Mouse (Mus musculus) left cerebral cortex, postnatal 25 days (tissue): Measurements from ENCODE around the gene Wdtc1. TPM values are rescaled to one million over a fixed set of nuclear protein-coding genes. Genes with fewer than 3 reads are reported as not detected.

Source experiments
- DNase-seq, 2 experiments: peaks; one replicate each; pipeline ENCODE4 v3.0.0; 2022; ENCODE audit warnings: low spot score in 2 of 2, mixed read lengths in 1 of 2
- intact Hi-C: fragments of 180-260 bp; cut with DNase I; formaldehyde crosslinking; loops from one replicate; pipeline ENCODE4 v1.15.1; 2025
- total RNA-seq, 2 experiments: library from RNA; stranded (reverse); gene quantifications; 2 replicates each; pipeline ENCODE4 v1.2.3; 2021

Wdtc1 gene
- total RNA-seq, 2 experiments from 2014 or later, result 58.0 to 59.7 TPM

DNA sequence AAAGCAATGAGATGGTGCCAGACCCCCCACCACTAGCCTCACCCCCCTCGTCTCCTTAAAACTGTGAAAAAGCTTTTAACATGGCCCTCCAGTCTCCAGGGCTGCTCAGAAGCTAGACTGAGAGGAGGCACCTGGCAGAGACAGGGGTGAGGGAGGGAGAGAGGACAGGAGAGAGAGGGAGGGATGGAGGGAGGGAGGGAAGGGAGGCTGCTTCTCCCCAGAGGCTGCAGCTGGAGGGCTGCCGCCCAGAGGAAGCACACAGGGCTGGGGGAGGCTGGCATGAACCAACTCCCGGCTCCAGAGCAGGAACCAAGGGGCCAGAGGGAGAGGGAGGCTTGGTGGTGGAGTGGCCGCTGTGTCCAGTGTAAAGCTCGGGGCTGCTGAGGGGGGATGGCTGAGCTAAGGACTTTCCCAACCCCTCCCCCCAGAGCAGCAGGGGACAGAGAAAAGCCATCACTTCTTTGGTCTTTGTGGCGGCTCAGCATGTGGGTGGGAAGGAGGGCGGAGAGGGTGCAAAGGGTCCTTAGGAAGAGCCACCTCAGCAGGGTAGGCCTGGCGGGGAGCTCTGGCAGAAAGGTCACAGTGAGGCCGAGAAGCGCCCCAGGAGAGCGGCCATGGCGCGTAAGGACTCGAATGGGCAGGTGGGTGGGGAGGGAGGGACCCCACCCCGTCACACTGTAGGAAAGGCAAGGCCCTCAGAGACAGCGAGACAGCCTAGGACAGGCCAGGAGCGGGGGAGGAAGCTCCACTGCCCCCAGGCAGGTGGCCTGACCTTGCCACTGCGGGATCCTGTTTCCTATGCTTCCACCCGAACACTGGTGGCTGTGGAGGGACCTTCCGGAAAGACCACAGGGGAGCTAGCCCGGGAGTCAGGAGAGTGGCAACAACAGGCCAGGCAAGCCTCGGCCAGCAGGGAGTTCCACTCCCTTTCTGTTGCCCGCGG is 60.1 kb downstream of the Wdtc1 start:
- no peak for DNase-seq
- intact Hi-C loops, result no loop called here

DNA sequence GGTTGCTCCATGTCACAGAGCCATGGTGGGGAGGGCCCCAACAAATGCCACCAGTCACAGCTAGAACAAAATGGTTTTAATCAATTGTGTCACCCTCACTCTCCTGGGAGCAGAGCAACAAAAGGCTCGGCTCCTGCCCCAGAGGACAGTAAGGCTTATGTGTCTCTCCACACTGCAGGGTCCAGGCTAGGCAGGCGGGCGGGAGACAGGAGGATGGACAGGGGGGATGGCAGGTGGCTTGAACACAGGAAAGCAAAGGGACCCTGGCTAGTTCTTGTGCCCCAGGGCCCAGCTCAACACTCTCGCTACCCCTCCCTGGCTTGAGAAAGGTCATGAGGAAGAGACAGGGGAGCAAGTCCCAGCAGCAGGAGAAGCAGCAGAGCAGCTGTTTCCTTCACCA is 60.9 kb downstream of the Wdtc1 start:
- DNase-seq, result no peak
- intact Hi-C loops, result no loop called here

DNA sequence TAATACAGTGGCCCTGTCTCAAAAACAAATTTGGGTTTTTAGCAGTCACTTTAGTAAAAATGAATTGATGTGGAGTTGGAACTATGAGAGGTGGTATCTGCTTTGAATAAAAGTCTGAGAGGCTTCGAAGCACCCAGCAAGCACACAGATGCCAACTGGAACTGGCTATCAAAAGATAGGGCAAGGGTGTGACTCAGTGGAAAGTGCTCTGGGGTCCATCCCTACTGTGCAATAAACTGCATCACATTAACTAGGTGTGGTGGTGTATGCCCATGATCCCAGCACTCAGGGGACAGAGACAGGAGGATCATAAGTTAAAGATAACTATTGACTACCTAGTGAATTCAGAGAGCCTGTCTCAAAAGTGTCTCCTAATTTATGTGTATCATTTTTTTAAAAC is 62.0 kb downstream of the Wdtc1 start:
- intact Hi-C loops, result no loop called here
- DNase-seq, result no peak

DNA sequence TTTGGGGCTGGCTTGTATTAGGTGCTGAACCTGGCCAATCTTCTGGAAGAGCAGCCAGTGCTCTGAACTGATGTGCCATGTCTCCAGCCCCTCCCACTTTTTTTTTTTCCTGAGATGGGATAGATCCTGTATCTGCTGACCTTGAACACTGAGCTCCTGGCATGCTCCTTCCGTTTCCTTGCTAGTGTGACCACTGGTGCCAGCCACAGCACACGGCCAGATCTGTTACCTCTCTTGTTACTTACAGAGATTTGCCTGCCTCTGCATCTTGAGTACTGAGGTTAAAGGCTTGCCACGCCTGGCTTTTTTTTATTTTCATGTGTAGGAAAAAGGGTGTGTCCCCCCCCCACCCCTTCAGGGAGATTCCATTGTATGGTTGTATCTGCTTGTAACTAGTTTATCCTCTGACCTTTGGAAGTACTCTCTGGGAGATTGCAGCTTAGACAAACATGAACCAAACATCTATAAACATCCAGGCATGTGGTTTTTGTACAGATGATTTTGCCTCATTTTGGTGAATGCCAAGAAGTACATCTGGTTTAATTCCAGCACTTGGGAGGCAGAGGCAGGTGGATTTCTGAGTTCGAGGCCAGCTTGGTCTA is 66.7 kb downstream of the Wdtc1 start:
- intact Hi-C loops, result no loop called here
- DNase-seq, result no peak

DNA sequence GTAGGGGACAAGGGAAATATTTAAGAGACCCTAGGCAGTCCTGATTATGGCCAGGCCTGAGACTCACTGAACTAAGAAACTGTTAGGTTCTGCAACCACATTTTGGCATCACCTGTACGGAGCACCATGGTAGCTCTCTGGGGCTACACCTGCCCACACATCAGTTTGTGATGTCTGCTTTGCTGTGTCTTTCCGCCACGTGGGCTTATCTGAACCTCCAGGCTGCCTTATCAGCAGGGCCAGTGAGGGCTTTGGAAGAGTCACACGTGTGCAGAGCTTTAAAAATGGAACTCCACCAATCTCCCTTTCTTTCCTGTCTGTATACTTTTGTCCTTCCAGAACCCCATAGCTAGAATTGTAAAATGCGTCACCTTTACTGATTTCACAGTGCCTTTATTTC is 67.3 kb downstream of the Wdtc1 start:
- intact Hi-C loops, result no loop called here
- no peak for DNase-seq

DNA sequence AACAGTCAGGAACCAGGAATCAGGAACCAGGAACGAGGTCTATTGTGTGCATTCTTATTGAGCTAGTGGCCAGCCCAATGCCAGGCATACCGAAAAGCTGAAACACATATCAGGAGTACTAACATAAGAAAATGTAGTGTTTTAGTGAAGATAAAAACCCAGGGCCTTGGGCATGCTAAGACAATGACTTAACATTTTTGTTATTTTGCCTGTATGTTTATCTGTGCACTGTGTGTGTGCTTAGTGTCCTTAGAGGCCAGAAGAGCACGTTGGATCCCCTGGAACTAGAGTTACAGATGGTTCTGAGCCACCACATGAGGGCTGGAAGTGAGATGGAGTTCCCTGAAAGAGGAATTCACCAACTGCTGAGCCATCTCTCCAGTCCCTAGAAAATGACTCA is 68.0 kb downstream of the Wdtc1 start:
- intact Hi-C loops, result no loop called here
- DNase-seq, result no peak

DNA sequence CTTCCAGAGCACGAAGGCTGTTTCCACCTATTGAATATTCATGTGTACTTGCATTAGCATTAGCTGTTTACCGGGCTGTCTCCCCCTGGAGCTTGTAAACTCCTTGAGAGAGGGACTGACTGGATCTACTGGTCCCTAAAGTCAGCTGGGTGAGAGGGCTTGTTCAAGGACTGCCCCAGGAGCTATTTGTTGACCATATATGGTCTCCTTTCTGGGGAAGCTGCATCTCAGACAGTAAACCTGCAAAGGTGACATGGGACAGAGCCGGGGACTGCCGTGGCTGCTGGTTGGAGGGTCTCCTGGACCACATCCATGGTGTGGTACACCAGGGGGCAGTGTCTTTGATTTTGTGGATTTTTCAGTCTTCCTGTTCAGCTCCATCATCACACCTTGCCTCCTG is 70.6 kb downstream of the Wdtc1 start:
- no peak for DNase-seq
- intact Hi-C loops, result no loop called here

DNA sequence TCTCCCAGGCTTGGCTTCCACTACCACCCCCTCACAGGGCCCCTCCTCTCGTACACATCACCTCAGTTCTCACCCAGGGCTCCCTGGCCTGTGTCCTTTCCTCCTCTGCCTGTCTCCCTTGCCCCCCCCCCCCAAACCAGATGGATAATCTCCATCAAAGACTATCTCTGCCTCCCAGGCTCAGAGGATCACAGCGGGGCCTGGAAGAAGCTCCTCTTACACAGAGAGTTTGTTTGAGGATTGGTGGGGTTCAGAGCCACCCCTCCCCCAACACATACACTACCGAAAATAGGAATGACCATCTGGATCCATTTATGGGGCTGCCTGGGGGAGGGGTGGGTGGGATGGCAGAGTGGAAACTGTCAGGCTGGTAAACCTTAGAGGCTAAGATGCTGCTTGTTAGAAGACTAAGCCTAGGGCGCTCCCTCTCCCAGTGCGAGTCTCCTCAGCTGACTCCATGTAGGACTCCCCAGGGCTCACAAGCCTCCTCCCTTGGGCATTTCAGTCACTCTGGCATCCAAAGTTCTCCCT is 71.3 kb downstream of the Wdtc1 start:
- peak in 1 of 2 experiments; percentile 50 for DNase-seq
- intact Hi-C loops, result no loop called here

DNA sequence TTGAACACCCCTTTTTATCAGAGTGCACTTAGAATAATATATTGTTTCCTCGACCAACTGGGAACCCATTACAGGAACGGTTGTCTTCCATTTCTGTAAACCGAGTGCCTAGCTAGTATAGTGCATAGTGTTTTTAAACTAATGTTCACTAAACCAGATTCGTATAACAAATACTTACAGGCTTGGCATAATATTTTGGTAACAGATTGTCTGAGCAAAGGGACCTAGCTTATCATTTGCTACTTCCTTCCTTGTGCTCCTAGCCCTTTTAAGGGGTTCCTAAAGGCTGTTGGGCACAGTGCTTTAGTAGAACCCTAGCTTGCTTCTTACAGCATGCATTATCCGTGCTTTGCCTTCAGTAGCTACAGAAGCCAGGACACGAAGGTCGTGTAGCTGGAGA is 71.8 kb downstream of the Wdtc1 start:
- intact Hi-C loops, result no loop called here
- no peak for DNase-seq

DNA sequence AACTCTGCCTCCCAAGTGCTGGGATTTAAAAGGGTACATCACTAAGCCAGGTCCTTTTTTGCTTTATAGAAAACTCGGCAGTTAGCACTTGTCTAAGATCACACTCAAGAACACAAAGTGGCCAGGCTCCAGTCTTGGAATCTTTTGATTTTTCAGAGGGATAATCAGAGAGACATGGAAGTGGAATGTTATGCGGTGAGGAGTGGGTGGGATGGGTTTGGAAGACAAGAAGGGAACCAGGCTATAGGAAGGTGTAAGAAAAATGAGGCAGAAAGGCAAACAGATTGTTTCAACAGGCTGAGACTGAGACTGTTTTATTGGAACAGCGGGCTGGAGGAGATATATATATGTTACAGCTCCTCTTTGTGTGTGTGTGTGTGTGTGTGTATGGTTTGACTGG is 74.8 kb downstream of the Wdtc1 start:
- peak in 1 of 2 experiments; percentile 67 for DNase-seq
- intact Hi-C loops, result no loop called here

DNA sequence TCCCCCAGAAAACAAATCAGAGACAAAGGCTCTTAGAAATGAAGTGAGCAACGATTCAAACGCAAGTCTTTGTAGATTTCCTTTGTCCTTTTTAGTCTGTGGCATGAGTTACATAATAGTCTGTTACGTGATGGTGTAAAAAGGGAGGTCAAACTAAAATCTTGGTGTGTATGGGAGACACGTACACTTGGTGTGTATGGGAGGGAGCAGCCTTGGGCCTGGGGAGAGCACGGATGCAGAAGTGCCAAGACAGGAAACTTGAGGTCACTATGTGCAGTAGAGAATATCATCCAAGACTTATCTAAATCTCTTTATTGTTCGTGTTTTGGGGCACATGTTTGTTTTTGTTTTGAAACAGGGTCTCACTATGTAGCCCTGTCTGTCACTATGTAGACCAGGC is 75.2 kb downstream of the Wdtc1 start:
- DNase-seq, result no peak
- intact Hi-C loops, result no loop called here

DNA sequence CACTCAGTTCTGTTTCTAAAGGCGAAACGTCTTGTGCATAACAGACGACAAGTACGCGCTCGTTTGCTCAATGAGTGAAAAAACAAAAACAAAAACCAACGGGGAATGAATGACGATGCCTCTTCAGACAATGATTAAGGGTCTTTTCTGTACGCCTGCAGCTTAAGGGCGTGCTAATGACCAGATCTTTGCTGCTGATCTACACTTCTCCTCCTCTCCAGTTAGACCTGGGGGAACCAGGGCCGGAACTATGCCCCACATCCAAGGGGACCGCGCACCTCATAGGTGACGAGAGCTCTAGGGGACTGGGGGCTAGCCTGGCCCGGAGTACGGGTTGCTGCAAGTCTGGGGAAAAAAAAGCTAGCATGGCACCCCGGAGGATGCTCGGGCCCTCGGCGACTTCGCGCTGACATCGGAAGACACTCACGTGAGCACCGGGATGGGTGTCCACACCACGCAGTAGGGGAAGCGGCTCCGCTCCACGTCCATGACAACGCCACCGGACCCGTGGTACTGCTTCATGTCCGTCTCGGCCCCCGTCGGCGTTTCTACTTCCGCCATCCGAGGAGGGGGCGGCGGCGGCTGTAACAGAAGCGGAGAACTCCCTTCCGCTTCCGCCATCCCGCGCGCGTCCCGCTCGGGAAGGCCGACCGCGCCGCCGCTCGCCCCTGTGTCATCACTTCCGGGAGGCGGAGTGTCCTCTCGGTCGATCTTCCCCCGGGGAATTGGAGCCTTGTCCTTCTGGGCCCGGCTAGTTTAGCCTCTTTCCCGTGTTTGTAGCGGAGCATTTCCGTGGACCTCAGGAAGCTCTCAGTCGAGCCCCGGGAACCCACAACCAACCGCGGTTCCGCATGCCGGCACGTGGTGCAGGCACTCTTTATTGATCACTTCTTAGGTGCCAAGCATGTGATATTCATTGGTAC is 75.9 kb downstream of the Wdtc1 start, which contains the start of gene Tmem222:
Tmem222 (minus strand) TSS at position 689 of the 923 bp plus-strand sequence.
- peak; percentile 95 to 98 for DNase-seq
- intact Hi-C loops, result loop anchor here (2.0 kb wide), 2 partner anchors 21 to 37 kb away; partner anchors contain the start of gene Map3k6

DNA sequence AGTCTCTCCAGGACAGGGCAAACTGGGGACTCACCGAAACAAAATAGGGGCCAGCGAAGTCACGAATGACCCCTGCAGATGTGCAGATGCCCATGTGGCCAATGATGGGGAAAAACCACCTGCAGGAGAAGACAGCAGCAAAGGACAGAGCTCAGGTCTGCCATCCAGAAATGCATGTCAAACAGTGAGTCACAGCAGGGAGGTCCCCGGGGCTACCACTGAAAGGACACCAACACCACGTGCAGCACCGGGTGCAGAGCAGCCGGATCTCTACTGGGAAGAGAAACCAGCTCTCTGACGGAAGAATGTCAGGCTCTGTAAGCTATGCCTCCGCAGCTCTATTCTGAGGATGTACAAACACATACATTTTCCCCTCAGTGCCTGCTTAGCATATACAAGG is 82.4 kb downstream of the Wdtc1 start:
- DNase-seq, result no peak
- intact Hi-C loops, result no loop called here

DNA sequence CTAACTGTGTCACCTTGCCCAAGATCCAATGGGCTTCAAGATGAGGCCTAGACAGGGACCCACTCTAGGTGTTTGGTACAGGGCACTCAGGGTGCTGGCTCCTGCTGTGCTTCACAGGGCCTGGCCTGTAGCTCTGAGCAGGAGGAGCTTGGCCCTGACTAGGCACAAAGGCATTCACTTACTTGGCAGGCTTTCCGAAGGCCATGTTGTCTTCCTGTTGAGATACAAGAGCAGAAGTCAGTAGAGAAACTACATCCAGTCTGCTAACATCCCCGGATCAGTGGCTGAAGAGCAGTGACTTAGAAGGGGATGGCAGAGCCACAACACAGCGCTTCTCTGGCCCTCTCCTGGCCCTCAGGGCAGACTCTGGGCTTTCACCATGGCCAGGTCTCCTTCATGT is 83.7 kb downstream of the Wdtc1 start:
- DNase-seq, result no peak
- intact Hi-C loops, result no loop called here

DNA sequence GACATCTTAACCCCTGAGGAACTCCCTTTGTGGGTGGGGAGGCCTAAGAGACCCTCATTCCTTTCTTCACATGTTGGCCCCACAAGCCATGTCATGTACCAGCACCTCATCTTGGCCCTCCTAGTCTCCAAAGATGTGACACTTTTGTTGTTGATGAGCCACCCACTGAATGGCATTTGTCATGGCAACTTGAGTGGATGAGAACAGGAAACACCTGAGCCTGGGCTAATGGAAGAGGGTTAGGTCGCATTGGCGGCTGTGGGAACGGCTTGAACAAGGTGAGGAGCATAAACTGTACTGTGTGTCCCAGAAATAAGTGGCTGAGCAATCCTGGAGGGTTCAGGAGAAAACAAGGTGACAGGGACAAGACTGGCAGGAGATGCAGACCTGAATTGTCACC is 84.3 kb downstream of the Wdtc1 start:
- intact Hi-C loops, result no loop called here
- no peak for DNase-seq

DNA sequence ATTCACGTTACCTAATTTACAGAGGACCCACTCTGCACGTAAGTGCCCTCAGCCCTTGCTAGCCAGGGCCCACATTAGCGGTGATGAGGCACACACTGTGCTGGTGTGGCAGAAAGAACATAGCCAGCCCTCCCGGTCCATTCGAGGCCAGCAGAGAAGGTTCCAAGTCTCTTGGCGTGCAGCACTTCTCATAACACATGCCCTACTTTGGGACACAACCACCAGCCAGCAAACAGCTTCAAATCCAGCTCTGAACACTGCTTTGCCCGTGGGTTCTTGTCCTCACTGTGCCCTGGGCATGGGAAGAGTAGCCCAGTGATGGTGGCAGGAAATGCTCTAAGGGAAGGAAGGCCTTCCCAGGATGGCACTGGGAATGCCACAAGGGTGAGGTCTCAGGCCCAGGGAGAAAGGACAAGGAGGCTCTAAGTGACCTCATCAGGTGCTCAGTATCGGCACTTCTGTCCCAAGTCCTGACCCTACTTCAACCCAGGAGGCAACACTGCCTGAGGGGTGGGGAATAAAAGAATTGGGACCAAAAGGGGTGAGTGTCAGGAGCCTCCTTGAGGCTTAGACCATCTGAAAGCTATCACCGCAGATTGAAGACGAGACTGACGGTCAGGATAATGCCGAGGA is 86.9 kb downstream of the Wdtc1 start:
- intact Hi-C loops, result no loop called here

DNA sequence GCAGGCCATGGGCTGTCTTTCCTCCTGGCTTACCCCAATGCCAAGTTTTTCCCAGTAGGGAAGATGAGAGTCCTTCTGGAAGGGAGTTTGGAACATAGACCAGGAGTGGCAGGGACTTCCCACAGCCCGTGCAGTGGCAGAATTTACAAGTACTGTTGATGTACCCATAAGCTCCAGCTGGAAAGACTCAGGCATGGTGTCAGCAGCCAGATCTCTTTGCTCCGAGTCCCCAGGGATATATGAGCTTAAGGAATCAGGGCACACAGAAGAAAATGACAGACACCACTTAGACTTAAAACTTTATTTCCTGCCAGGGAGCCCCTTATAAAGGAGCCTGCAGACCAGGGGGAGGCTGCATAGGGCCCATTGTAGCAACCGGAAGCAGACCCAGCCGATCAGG is 87.5 kb downstream of the Wdtc1 start:
- intact Hi-C loops, result no loop called here
- no peak for DNase-seq

More for the DNA sequence above, 86.9 kb downstream of the Wdtc1 start:
- DNase-seq, result no peak

DNA sequence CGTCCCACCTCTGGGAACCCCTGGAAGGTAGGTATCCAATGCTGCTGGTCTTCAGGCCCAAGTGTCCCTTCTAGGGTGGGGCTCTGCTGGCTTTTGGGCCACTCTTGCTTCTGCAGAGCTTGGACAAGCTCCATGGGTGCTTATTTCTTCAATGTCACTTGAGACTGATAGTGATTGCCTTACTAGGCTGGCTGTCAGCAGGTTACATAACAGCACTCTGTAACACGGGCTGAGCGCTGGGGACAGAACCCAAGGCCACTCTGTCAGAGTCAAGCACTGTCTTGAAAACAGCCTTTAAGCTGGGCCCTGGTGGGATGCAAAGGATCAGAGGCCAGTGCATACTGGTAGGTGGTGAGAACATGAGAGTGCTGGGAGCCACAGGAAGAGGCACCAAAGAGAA is 88.0 kb downstream of the Wdtc1 start:
- no peak for DNase-seq
- intact Hi-C loops, result no loop called here

DNA sequence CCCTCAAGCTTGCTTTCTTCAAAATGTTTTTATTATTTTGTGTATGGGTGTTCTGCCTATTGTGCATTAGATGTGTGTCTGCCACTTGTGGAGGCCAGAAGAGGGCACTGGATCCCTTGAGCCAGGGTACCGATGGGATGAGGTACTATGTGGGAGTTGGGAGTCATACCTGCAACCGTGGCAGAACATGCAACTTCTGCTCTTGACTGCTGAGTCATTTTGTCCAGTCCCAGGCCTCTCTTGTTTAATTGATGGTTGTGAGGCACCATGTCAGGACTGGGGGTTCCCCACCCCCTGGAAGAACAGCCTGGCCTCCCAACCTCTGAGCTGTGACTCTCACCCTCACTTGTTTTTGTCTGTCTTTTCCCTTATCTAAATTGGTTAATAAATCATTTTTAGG is 88.7 kb downstream of the Wdtc1 start:
- intact Hi-C loops, result no loop called here
- DNase-seq, result no peak
